Mouse (Mus musculus): Measurements from ENCODE around the gene Myod1.
A peak's percentile ranks its signal among the peaks of the same experiment; 100 is the strongest.

Myod1 gene

GRCm38 (mm10) chr7:46391701-46392100 lies 15.4 kb downstream of the Myod1 start:
- no peak for DNase-seq (ENCODE audit: low read depth, low spot score)

GRCm38 (mm10) chr7:46393116-46393515 lies 16.8 kb downstream of the Myod1 start:
- DNase-seq (ENCODE audit: low read depth, low spot score) = peak; percentile 93

GRCm38 (mm10) chr7:46393718-46394511 lies 17.6 kb downstream of the Myod1 start:
- no peak for DNase-seq (ENCODE audit: low read depth, low spot score)

- DNase-seq (ENCODE audit: low read depth, low spot score) = no peak
Observed at GRCm38 (mm10) chr7:46394933-46395332, 18.7 kb downstream of the Myod1 start.

GRCm38 (mm10) chr7:46395571-46395970 lies 19.3 kb downstream of the Myod1 start:
- no peak for DNase-seq (ENCODE audit: low read depth, low spot score)

- peak; percentile 63 for DNase-seq (ENCODE audit: low read depth, low spot score)
Observed at GRCm38 (mm10) chr7:46396231-46396927, 20.1 kb downstream of the Myod1 start, which contains the start of gene Kcnc1. Gene Kcnc1, plus strand, starts transcription at chr7:46396497.

- no peak for DNase-seq (ENCODE audit: low read depth, low spot score)
Observed at GRCm38 (mm10) chr7:46396928-46397731, 20.9 kb downstream of the Myod1 start.

GRCm38 (mm10) chr7:46397732-46398333 lies 21.6 kb downstream of the Myod1 start:
- DNase-seq (ENCODE audit: low read depth, low spot score) = no peak

GRCm38 (mm10) chr7:46398612-46399011 lies 22.3 kb downstream of the Myod1 start:
- no peak for DNase-seq (ENCODE audit: low read depth, low spot score)

GRCm38 (mm10) chr7:46399676-46400075 lies 23.4 kb downstream of the Myod1 start:
- no peak for DNase-seq (ENCODE audit: low read depth, low spot score)

- no peak for DNase-seq (ENCODE audit: low read depth, low spot score)
Observed at GRCm38 (mm10) chr7:46400346-46400745, 24.1 kb downstream of the Myod1 start.

- DNase-seq (ENCODE audit: low read depth, low spot score) = no peak
Observed at GRCm38 (mm10) chr7:46401371-46402180, 25.3 kb downstream of the Myod1 start.

GRCm38 (mm10) chr7:46403616-46404485 lies 27.6 kb downstream of the Myod1 start:
- peak; percentile 10 for DNase-seq (ENCODE audit: low read depth, low spot score)

- no peak for DNase-seq (ENCODE audit: low read depth, low spot score)
Observed at GRCm38 (mm10) chr7:46404756-46405155, 28.5 kb downstream of the Myod1 start.

- DNase-seq (ENCODE audit: low read depth, low spot score) = no peak
Observed at GRCm38 (mm10) chr7:46408606-46409005, 32.3 kb downstream of the Myod1 start.

GRCm38 (mm10) chr7:46409204-46409789 lies 33.0 kb downstream of the Myod1 start:
- no peak for DNase-seq (ENCODE audit: low read depth, low spot score)

GRCm38 (mm10) chr7:46410727-46411126 lies 34.5 kb downstream of the Myod1 start:
- no peak for DNase-seq (ENCODE audit: low read depth, low spot score)

- no peak for DNase-seq (ENCODE audit: low read depth, low spot score)
Observed at GRCm38 (mm10) chr7:46412823-46413222, 36.5 kb downstream of the Myod1 start.

- no peak for DNase-seq (ENCODE audit: low read depth, low spot score)
Observed at GRCm38 (mm10) chr7:46413959-46414725, 37.9 kb downstream of the Myod1 start.

Data from ES-CJ7 (cell line).